Mouse (Mus musculus): ENCODE data around the gene Fam57b.

- TF ChIP-seq CTCF (IDR thresholded peaks at IDR 0.05; ENCODE audit: extremely low read depth, insufficient read depth, insufficient read length, insufficient replicate concordance) (no peak), POLR2A (IDR thresholded peaks at IDR 0.05; ENCODE audit: low read depth, low read length) (no peak)
These were observed 58.2 kb downstream of the Fam57b start for GRCm38 (mm10) chr7:126855641-126856040.

All from spleen, adult 2 months (tissue).